Mouse (Mus musculus): ENCODE measurements around the gene Cbfa2t2. TPM values are rescaled to one million over a fixed set of nuclear protein-coding genes. Genes with fewer than 3 reads are reported as not detected.

The Cbfa2t2 gene
- polyA plus RNA-seq, 1 experiment: 5.1 TPM

DNA sequence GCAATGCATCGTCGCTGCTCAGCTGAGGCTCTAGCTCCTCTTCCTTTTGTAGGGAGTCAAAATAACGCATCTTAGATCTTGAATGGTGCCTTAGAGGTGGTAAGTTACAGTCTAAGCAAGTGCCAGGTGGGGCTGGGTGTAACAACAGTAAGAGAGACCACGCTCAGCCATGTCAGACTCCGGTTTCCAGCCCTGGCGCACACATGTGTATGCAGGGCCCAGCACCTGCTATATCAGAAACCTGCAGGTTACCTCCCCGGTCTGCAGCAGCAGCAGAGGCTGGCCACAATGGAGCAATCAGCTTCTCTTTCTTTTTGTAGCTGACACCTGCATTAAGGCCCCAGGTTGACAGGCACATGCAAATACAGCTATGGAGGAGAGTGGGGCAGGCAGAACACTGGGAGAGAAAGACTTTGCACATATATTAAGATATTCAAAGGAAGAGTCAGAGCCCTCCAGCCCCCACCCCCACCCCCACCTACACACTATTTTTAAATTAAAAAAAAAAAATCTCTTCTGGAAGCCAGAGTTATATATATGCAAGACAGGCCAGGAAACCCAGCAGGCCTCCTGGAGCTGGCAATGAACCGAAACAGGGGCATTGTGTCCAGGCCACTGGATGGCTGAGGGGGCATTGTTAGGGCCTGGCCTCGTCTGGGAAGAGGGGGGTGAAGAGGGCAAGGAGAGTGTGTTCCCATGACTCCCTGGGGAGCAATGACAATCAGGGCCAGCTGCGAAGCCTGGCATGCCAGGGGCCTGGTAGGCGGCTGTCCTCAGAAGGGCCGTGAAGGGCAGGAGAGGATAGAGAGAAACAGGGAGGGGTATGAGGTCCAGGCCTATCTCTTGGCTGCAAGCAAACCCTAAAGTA, 140.8 kb downstream of the Cbfa2t2 start:
- Histone ChIP-seq H3K27ac (ENCODE audit: insufficient read depth, low read length) (no peak overlapping the region), H3K4me1 (ENCODE audit: control insufficient read depth, insufficient read depth, insufficient read length) (peaks cover 3% of the 10 kb centered on the region; the same call in 1 of the 2 replicates), H3K4me3 (ENCODE audit: extremely low read depth, insufficient read depth, insufficient read length) (no peak overlapping the region), H3K27me3 (ENCODE audit: control insufficient read depth, insufficient read depth, low read length) (no peaks in the 10 kb centered on the region), H3K36me3 (ENCODE audit: control insufficient read depth, insufficient read depth, low read length) (no peaks in the 10 kb centered on the region)
- TF ChIP-seq POLR2A (IDR thresholded peaks at IDR 0.05; ENCODE audit: low read depth, low read length) (no peak), CTCF (IDR thresholded peaks at IDR 0.05; ENCODE audit: extremely low read depth, insufficient read depth, insufficient read length, insufficient replicate concordance) (no peak)
- 65% methylated on average over 12 of the region's 12 CpGs for WGBS
- no peak for DNase-seq (ENCODE audit: low read depth in 1 of 2, low spot score in 2 of 2)

- no peak overlapping the region for H3K4me3 ChIP-seq (ENCODE audit: extremely low read depth, insufficient read depth, insufficient read length)
- TF ChIP-seq POLR2A (IDR thresholded peaks at IDR 0.05; ENCODE audit: low read depth, low read length) (no peak), CTCF (IDR thresholded peaks at IDR 0.05; ENCODE audit: extremely low read depth, insufficient read depth, insufficient read length, insufficient replicate concordance) (no peak)
- H3K4me1 ChIP-seq (ENCODE audit: control insufficient read depth, insufficient read depth, insufficient read length): peaks cover 3% of the 10 kb centered on the region; the same call in 1 of the 2 replicates
- DNase-seq (ENCODE audit: low read depth in 1 of 2, low spot score in 2 of 2): no peak
- H3K27ac ChIP-seq (ENCODE audit: insufficient read depth, low read length): no peak overlapping the region
- 96% methylated on average over 6 of the region's 6 CpGs for WGBS
- no peaks in the 10 kb centered on the region for H3K36me3 ChIP-seq (ENCODE audit: control insufficient read depth, insufficient read depth, low read length)
- no peaks in the 10 kb centered on the region for H3K27me3 ChIP-seq (ENCODE audit: control insufficient read depth, insufficient read depth, low read length)
These were observed 141.4 kb downstream of the Cbfa2t2 start for GRCm38 (mm10) chr2:154577744-154578067.

DNA sequence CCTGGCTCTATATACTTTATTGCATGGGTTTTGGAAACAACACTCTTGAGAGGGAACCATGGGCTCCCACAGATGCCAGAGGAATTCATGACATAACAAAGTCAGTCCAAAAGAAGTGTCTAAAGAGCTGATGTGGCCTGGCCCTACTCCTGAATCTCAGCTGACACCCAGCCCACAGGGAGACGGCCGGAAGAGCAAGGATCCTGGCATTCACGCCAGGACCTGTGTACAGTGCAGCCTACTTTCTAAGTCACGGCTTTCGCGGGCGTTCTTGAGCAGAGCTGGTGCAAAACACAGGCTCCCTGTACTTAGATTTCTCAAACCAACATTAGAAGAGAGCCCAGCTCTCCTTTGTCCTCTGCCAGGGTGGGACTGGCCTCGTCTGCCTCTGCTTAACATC, 144.3 kb downstream of the Cbfa2t2 start:
- no peak for DNase-seq (ENCODE audit: low read depth in 1 of 2, low spot score in 2 of 2)
- H3K4me1 ChIP-seq (ENCODE audit: control insufficient read depth, insufficient read depth, insufficient read length): no peaks in the 10 kb centered on the region
- WGBS: 86% methylated on average over 8 of the region's 8 CpGs
- no peaks in the 10 kb centered on the region for H3K36me3 ChIP-seq (ENCODE audit: control insufficient read depth, insufficient read depth, low read length)
- TF ChIP-seq CTCF (IDR thresholded peaks at IDR 0.05; ENCODE audit: extremely low read depth, insufficient read depth, insufficient read length, insufficient replicate concordance) (no peak), POLR2A (IDR thresholded peaks at IDR 0.05; ENCODE audit: low read depth, low read length) (no peak)
- H3K27me3 ChIP-seq (ENCODE audit: control insufficient read depth, insufficient read depth, low read length): no peaks in the 10 kb centered on the region
- no peak overlapping the region for H3K27ac ChIP-seq (ENCODE audit: insufficient read depth, low read length)
- H3K4me3 ChIP-seq (ENCODE audit: extremely low read depth, insufficient read depth, insufficient read length): no peak overlapping the region

GRCm38 (mm10) chr2:154581421-154581820, 145.1 kb downstream of the Cbfa2t2 start:
- TF ChIP-seq POLR2A (IDR thresholded peaks at IDR 0.05; ENCODE audit: low read depth, low read length) (no peak), CTCF (IDR thresholded peaks at IDR 0.05; ENCODE audit: extremely low read depth, insufficient read depth, insufficient read length, insufficient replicate concordance) (no peak)
- DNase-seq (ENCODE audit: low read depth in 1 of 2, low spot score in 2 of 2): no peak
- no peaks in the 10 kb centered on the region for H3K36me3 ChIP-seq (ENCODE audit: control insufficient read depth, insufficient read depth, low read length)
- 85% methylated on average over 1 of the region's 1 CpGs for WGBS
- H3K27me3 ChIP-seq (ENCODE audit: control insufficient read depth, insufficient read depth, low read length): no peaks in the 10 kb centered on the region
- no peak overlapping the region for H3K27ac ChIP-seq (ENCODE audit: insufficient read depth, low read length)
- H3K4me3 ChIP-seq (ENCODE audit: extremely low read depth, insufficient read depth, insufficient read length): no peak overlapping the region
- no peaks in the 10 kb centered on the region for H3K4me1 ChIP-seq (ENCODE audit: control insufficient read depth, insufficient read depth, insufficient read length)

DNA sequence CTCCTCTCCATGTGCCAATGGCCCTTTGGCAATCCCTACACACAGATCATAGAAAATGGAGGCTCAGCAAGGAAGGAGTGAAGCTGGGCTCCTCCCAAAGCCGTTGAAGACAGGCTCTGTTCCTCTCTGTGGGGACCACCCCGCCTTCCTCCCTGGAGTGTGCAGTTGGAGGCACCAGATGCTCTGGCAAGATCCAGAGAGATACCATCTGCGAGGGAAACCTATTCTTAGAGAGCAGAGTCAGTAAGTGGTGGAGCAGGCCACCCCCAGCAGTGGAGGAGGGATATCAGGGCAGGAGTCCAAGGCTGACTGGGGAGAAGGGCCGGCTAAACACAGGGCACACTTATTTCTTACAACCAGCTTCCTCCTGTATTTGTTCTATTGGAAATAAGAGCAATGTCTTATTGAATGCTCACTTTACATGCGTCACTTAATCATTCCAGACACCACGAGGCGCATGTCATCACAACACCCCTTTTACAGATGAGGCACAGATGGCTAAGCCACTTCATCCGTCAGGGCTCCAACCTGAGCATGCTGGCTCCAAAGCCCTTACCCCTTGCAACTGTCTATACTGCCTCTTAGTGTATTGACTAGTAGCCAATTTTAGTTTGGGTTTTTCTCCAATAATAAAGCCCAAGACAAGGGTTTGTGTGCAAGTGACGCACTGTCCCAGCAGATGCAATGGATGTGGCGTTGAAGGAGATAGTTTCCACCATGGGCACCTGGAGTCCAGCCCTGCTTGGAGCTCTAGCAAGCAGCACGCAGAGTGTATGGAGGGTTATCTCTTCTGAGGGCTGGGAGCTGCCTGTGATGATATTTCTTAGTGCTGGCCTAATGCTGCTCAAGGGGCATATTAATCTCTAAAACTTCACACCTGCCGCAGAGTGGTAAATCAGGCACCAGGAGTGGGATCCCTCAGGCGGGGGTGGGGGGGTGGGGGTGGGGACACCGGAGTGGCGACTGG, 147.9 kb downstream of the Cbfa2t2 start:
- H3K36me3 ChIP-seq (ENCODE audit: control insufficient read depth, insufficient read depth, low read length): peaks cover 7% of the 10 kb centered on the region
- H3K27me3 ChIP-seq (ENCODE audit: control insufficient read depth, insufficient read depth, low read length): no peaks in the 10 kb centered on the region
- H3K4me3 ChIP-seq (ENCODE audit: extremely low read depth, insufficient read depth, insufficient read length): no peak overlapping the region
- WGBS: 72% methylated on average over 15 of the region's 15 CpGs
- no peak for TF ChIP-seq CTCF (IDR thresholded peaks at IDR 0.05; ENCODE audit: extremely low read depth, insufficient read depth, insufficient read length, insufficient replicate concordance)
- TF ChIP-seq POLR2A (IDR thresholded peaks at IDR 0.05; ENCODE audit: low read depth, low read length): no peak
- no peak overlapping the region for H3K27ac ChIP-seq (ENCODE audit: insufficient read depth, low read length)
- H3K4me1 ChIP-seq (ENCODE audit: control insufficient read depth, insufficient read depth, insufficient read length): no peaks in the 10 kb centered on the region
- DNase-seq (ENCODE audit: low read depth in 1 of 2, low spot score in 2 of 2): no peak

- 85% methylated on average over 17 of the region's 17 CpGs for WGBS
- H3K36me3 ChIP-seq (ENCODE audit: control insufficient read depth, insufficient read depth, low read length): peaks cover 7% of the 10 kb centered on the region
These were observed 148.8 kb downstream of the Cbfa2t2 start for GRCm38 (mm10) chr2:154584931-154585601.

More at GRCm38 (mm10) chr2:154584931-154585601, 148.8 kb downstream of the Cbfa2t2 start:
- Histone ChIP-seq H3K4me3 (ENCODE audit: extremely low read depth, insufficient read depth, insufficient read length) (no peak overlapping the region), H3K27me3 (ENCODE audit: control insufficient read depth, insufficient read depth, low read length) (no peaks in the 10 kb centered on the region), H3K27ac (ENCODE audit: insufficient read depth, low read length) (no peak overlapping the region), H3K4me1 (ENCODE audit: control insufficient read depth, insufficient read depth, insufficient read length) (no peaks in the 10 kb centered on the region)
- TF ChIP-seq POLR2A (IDR thresholded peaks at IDR 0.05; ENCODE audit: low read depth, low read length) (no peak), CTCF (IDR thresholded peaks at IDR 0.05; ENCODE audit: extremely low read depth, insufficient read depth, insufficient read length, insufficient replicate concordance) (no peak)
- no peak for DNase-seq (ENCODE audit: low read depth in 1 of 2, low spot score in 2 of 2)
